Mouse (Mus musculus) testis, adult 2 months (tissue): Measurements from ENCODE around the gene Nacc1. TPM values are rescaled to one million over a fixed set of nuclear protein-coding genes. Genes with fewer than 3 reads are reported as not detected.

Experiments used
- H3K27ac ChIP-seq: fragments of 200-500 bp; 2 replicates; pipeline ENCODE4 v1.5.1; 2012; ENCODE audit warnings: low read depth, low read length; ENCODE audit not compliant: control insufficient read depth, insufficient read depth
- H3K27me3 ChIP-seq: fragments of 200-500 bp; 2 replicates; pipeline ENCODE4 v1.6.1; 2012; ENCODE audit warnings: mild to moderate bottlenecking, low read length, moderate library complexity; ENCODE audit not compliant: control insufficient read depth, insufficient read depth
- H3K36me3 ChIP-seq: fragments of 200-500 bp; 2 replicates; pipeline ENCODE4 v1.6.1; 2012; ENCODE audit warnings: mild to moderate bottlenecking, low read length; ENCODE audit not compliant: control insufficient read depth, insufficient read depth
- H3K4me1 ChIP-seq: fragments of 200-500 bp; 2 replicates; pipeline ENCODE4 v1.6.1; 2012; ENCODE audit warnings: low read length; ENCODE audit not compliant: control insufficient read depth, insufficient read depth
- H3K4me3 ChIP-seq: fragments of 200-500 bp; 2 replicates; pipeline ENCODE4 v1.5.1; 2012; ENCODE audit warnings: low read depth, mild to moderate bottlenecking, low read length, moderate library complexity, mixed read lengths; ENCODE audit not compliant: control insufficient read depth
- CTCF ChIP-seq: fragments of 200-500 bp; IDR thresholded peaks from 2 replicates; pipeline ENCODE4 v1.5.1; 2012; ENCODE audit warnings: low read depth, mild to moderate bottlenecking, inconsistent platforms, low read length, moderate library complexity; ENCODE audit not compliant: control insufficient read depth, insufficient read depth, insufficient replicate concordance
- POLR2A ChIP-seq: fragments of 200-500 bp; IDR thresholded peaks from 2 replicates; pipeline ENCODE4 v1.6.1; 2012; ENCODE audit warnings: low read depth, mild to moderate bottlenecking, inconsistent platforms, low read length, moderate library complexity; ENCODE audit not compliant: control insufficient read depth
- polyA plus RNA-seq: library from polyadenylated mRNA; depleted of rRNA; stranded (reverse); fragments of >200 nt; gene quantifications from 2 replicates; pipeline ENCODE4 v1.2.3, GENCODE M21; 2012

Gene Nacc1
- polyA plus RNA-seq, 1 experiment = 27.5 TPM

- Histone ChIP-seq H3K36me3 (peaks cover 4% of the 10 kb centered on the region), H3K4me1 (peaks cover 17% of the 10 kb centered on the region), H3K27ac (no peak within 1 kb of the TSS), H3K4me3 (peak within 1 kb of the TSS; percentile 4; the same call in 1 of the 2 replicates), H3K27me3 (no peaks in the 10 kb centered on the region; the same call in 1 of the 2 replicates)
- TF ChIP-seq POLR2A = no peak
- no peak for TF ChIP-seq CTCF
These were observed 13.6 kb upstream of the Nacc1 start, which contains the start of gene Lyl1 for GRCm38 (mm10) chr8:84700941-84701911. Gene Lyl1, plus strand, starts transcription at chr8:84701457.

GRCm38 (mm10) chr8:84700526-84700925, 12.9 kb upstream of the Nacc1 start:
- Histone ChIP-seq H3K4me3 (no peak overlapping the region), H3K36me3 (peaks cover 4% of the 10 kb centered on the region), H3K27me3 (no peaks in the 10 kb centered on the region; the same call in 1 of the 2 replicates), H3K27ac (no peak overlapping the region), H3K4me1 (peaks cover 16% of the 10 kb centered on the region)
- TF ChIP-seq POLR2A = no peak
- TF ChIP-seq CTCF = no peak

- Histone ChIP-seq H3K27ac (no peak overlapping the region), H3K27me3 (no peaks in the 10 kb centered on the region), H3K4me3 (no peak overlapping the region), H3K4me1 (peaks cover 11% of the 10 kb centered on the region), H3K36me3 (peaks cover 4% of the 10 kb centered on the region)
- TF ChIP-seq POLR2A (no peak), CTCF (peak; percentile 60; the same call in 1 of the 2 replicates)
These were observed 12.2 kb upstream of the Nacc1 start for GRCm38 (mm10) chr8:84699861-84700322.

- H3K36me3 ChIP-seq = peaks cover 6% of the 10 kb centered on the region
- no peaks in the 10 kb centered on the region for H3K27me3 ChIP-seq
- no peak overlapping the region for H3K4me3 ChIP-seq
- TF ChIP-seq POLR2A (no peak), CTCF (no peak)
- H3K4me1 ChIP-seq = peaks cover 8% of the 10 kb centered on the region
- H3K27ac ChIP-seq = 0 out of 2 replicates have a peak overlapping the region, but pooled peaks have one; percentile 29
These were observed 11.3 kb upstream of the Nacc1 start for GRCm38 (mm10) chr8:84698929-84699401.

DNA sequence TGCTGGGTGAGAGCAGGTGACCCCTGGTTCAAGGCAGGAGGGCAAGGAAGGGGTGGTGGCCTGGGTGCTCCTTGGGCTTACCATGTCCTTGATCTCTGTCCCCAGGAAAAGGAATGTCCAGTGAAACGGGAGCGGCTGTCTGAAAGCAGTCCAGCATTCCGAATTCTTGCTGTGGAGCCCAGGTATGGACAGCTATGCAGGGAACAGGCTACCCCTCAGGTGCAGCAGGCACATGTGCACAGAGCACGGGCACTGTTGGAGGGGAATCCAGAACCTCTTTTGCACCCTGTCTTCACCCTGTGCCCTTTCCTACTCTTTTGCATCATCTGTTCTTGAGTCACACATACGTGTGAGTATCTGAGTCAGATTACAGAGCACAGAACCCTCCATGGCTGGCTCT, 10.6 kb upstream of the Nacc1 start:
- Histone ChIP-seq H3K27ac (no peak overlapping the region), H3K4me3 (no peak overlapping the region), H3K27me3 (no peaks in the 10 kb centered on the region), H3K36me3 (peaks cover 9% of the 10 kb centered on the region), H3K4me1 (peaks cover 5% of the 10 kb centered on the region; the same call in 1 of the 2 replicates)
- TF ChIP-seq POLR2A (no peak), CTCF (no peak)

DNA sequence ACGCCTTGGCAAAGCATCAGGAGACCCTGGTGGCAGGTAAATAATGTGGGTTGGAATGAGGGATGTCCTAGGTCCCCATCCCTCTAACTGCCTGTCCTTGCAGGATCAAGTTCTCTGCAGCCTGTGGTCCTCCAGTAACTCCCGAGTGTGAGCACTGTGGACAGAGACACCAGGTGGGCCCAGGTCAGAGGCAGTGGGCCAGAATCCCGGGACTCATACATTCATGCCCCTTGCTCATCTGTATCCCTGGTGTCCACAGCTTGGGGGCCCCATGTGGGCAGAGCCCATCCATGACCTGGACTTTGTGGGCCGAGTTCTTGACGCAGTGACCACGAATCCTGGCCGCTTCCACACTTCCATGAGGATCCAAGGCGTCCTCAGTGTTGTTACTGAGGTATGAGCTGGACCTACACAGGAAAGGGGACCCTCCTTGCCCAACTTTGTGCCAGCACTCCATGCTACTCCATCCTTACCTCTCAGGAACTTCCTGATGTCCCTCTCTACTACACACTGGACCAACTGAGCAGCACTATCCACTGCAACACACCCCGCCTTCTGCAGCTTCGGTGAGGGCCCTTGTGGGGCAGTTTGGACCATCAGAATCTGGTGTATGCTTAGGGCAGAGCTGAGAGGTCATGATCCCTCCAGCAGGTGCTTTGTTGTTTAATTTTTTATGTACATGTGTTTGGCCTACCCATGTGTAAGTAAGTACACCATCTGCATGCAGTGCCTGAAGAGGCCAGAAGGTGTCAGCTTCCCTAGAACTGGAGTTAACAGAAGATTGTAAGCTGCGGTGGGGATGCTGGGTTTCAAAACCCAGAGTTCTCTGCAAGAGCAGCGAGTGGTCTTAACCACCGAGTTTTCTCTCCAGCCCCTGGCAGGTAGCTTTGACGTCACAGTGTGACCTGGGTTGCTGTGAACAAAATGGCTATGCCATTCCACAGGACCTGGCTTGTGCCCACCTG, 9.8 kb upstream of the Nacc1 start:
- TF ChIP-seq POLR2A (no peak), CTCF (no peak)
- Histone ChIP-seq H3K4me1 (peaks cover 5% of the 10 kb centered on the region; the same call in 1 of the 2 replicates), H3K36me3 (peaks cover 9% of the 10 kb centered on the region), H3K27me3 (no peaks in the 10 kb centered on the region), H3K4me3 (no peak overlapping the region), H3K27ac (no peak overlapping the region)

- Histone ChIP-seq H3K4me3 (no peak overlapping the region), H3K27me3 (no peaks in the 10 kb centered on the region), H3K27ac (no peak overlapping the region), H3K36me3 (peaks cover 9% of the 10 kb centered on the region), H3K4me1 (peaks cover 2% of the 10 kb centered on the region; the same call in 1 of the 2 replicates)
- no peak for TF ChIP-seq POLR2A
- TF ChIP-seq CTCF = no peak
These were observed 7.5 kb upstream of the Nacc1 start for GRCm38 (mm10) chr8:84695140-84695539.
